Mouse (Mus musculus) hindbrain, postnatal 0 days (tissue): ENCODE results near the gene Zbtb20. TPM values are rescaled to one million over a fixed set of nuclear protein-coding genes. Genes with fewer than 3 reads are reported as not detected.

Experiments used
- ATAC-seq: fragments of 200-750 bp; cut with Nextera tagmentation; 2 replicates; pipeline ENCODE4 v1.8.0; 2017; ENCODE audit warnings: mild to moderate bottlenecking, moderate TSS enrichment, moderate library complexity
- DNase-seq: peaks from one replicate; pipeline ENCODE4 v3.0.0-alpha.2; 2015; ENCODE audit warnings: low spot score
- H3K27ac ChIP-seq: fragments of 300-500 bp; sonication (generic); 2 replicates; pipeline ENCODE4 v1.5.1; 2014; ENCODE audit warnings: mild to moderate bottlenecking
- H3K27me3 ChIP-seq: fragments of 300-500 bp; sonication (generic); 2 replicates; pipeline ENCODE4 v1.6.1; 2014; ENCODE audit warnings: low read length, mixed read lengths; ENCODE audit not compliant: insufficient read depth
- H3K36me3 ChIP-seq: fragments of 300-500 bp; sonication (generic); 2 replicates; pipeline ENCODE4 v1.6.1; 2014; ENCODE audit warnings: low read length, mixed read lengths; ENCODE audit not compliant: insufficient read depth
- H3K4me1 ChIP-seq: fragments of 300-500 bp; sonication (generic); 2 replicates; pipeline ENCODE4 v1.6.1; 2014; ENCODE audit warnings: antibody characterized with exemption, low read length, mixed read lengths; ENCODE audit not compliant: insufficient read depth
- H3K4me2 ChIP-seq: fragments of 300-500 bp; sonication (generic); 2 replicates; pipeline ENCODE4 v1.6.1; 2014; ENCODE audit warnings: low read depth, mild to moderate bottlenecking, low read length, moderate library complexity, mixed read lengths
- H3K4me3 ChIP-seq: fragments of 300-500 bp; sonication (generic); 2 replicates; pipeline ENCODE4 v1.5.1; 2014; ENCODE audit warnings: low read length
- H3K9ac ChIP-seq: fragments of 300-500 bp; sonication (generic); replicated peaks from 2 replicates; pipeline ENCODE4 v1.6.1; 2014; ENCODE audit warnings: mild to moderate bottlenecking, low read length, moderate library complexity, mixed read lengths
- H3K9me3 ChIP-seq: fragments of 300-500 bp; sonication (generic); 2 replicates; pipeline ENCODE4 v1.6.1; 2016; ENCODE audit warnings: low read length, mixed read lengths
- CTCF ChIP-seq: IDR thresholded peaks from 2 replicates; pipeline ENCODE4 v1.5.1; 2016; ENCODE audit warnings: antibody characterized with exemption, control low read depth, low read depth
- WGBS: fragments of 180-500 bp; shearing (Covaris S2); extraction: QIAGEN DNeasy Blood & Tissue Kit; methylation state at CpG from one replicate; pipeline ENCODE4 v1.1.7; 2014; 5-methylcytosine and 5-hydroxymethylcytosine counted together
- polyA plus RNA-seq: library from polyadenylated mRNA; unstranded; fragments of >200 nt; fragmentation: Nextera tagmentation; extraction: Ambion mirVana; gene quantifications from 2 replicates; pipeline ENCODE4 v1.2.1, GENCODE M21; 2015
- total RNA-seq: library from RNA; depleted of rRNA; stranded (reverse); fragments of >200 nt; gene quantifications from 2 replicates; pipeline ENCODE4 v1.2.3, GENCODE M21; 2014

Gene Zbtb20
- total and polyA plus RNA-seq, 2 experiments from 2014 or later: 35.2 to 38.0 TPM

DNA sequence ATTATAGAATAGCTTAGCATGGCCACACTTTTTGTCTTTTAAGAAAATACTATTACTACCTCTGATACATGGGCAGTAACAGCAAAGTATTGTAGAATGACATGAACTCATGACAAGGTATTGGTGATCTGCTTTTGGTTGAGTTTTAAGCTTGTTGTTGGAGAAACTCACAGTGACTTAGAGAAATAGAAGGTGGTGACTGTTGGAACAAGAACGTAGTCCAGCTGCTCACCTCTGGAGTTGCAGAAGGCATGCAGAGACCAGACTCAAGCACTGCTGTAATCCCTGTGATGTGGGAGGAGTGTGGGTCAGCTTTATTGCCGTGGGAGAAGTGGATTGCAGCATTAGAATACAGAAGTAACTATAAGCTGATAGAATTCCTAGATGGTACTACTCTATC, 361.9 kb downstream of the Zbtb20 start:
- H3K27me3 ChIP-seq: no peaks in the 10 kb centered on the region
- no peak overlapping the region for H3K9ac ChIP-seq
- H3K27ac ChIP-seq: no peak overlapping the region
- H3K36me3 ChIP-seq: no peaks in the 10 kb centered on the region
- no peak for DNase-seq
- ATAC-seq: no peak
- no peak overlapping the region for H3K4me3 ChIP-seq
- WGBS: 80% methylated on average over 2 of the region's 2 CpGs
- TF ChIP-seq CTCF: no peak
- H3K4me2 ChIP-seq: no peak overlapping the region
- no peaks in the 10 kb centered on the region for H3K9me3 ChIP-seq
- H3K4me1 ChIP-seq: no peaks in the 10 kb centered on the region

DNA sequence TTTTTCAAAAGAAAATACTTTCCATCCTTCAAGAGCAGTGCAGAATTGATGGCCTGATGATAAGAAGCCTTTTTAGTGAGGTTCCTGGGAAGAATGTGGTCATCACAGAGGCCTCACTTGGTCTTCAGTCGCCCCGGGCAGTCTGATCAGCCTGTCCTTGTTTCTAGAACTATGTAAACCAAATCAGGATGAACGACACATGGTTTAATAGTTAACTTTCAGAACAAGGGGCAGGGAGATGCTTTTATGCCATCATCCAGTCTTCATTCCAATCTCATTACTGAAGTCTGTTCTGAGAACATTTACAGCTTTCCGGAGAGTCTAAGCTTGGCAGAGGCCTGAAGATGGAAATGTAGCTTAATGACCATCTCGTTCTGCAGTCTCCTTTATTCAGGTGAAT, 371.3 kb downstream of the Zbtb20 start:
- Histone ChIP-seq H3K4me1 (no peaks in the 10 kb centered on the region), H3K27ac (no peak overlapping the region), H3K4me2 (no peak overlapping the region), H3K9me3 (no peaks in the 10 kb centered on the region), H3K27me3 (no peaks in the 10 kb centered on the region), H3K4me3 (no peak overlapping the region), H3K36me3 (no peaks in the 10 kb centered on the region), H3K9ac (no peak overlapping the region)
- TF ChIP-seq CTCF: no peak
- WGBS: 70% methylated on average over 5 of the region's 5 CpGs
- ATAC-seq (no peak), DNase-seq (no peak)

GRCm38 (mm10) chr16:43253077-43253476, 377.4 kb downstream of the Zbtb20 start:
- Histone ChIP-seq H3K9me3 (no peaks in the 10 kb centered on the region), H3K4me1 (no peaks in the 10 kb centered on the region), H3K4me3 (no peak overlapping the region), H3K27me3 (no peaks in the 10 kb centered on the region), H3K9ac (no peak overlapping the region), H3K27ac (no peak overlapping the region), H3K36me3 (no peaks in the 10 kb centered on the region), H3K4me2 (no peak overlapping the region)
- TF ChIP-seq CTCF: no peak
- 45% methylated on average over 2 of the region's 2 CpGs for WGBS
- DNase-seq (no peak), ATAC-seq (no peak)

DNA sequence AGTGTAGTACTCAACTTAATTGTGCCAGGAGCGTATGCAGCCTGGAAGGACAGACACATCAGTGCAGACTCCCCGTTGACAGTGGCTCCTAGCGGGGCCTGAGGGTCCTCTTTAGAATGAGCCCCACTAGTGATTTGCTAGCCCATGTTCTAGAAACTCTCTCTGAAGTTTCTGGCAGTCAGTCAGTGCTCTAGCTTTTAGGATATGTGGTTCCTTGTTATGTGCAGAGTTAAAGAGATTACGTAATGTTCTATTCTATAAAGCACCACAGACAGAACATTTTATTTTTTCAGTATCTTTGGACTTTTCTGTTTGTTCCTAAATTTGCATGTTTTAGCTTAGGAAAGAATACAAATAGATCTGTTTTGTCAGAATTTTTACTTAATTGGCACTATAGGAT, 378.1 kb downstream of the Zbtb20 start:
- TF ChIP-seq CTCF: no peak
- DNase-seq: no peak
- ATAC-seq: no peak
- no peak overlapping the region for H3K27ac ChIP-seq
- H3K4me3 ChIP-seq: no peak overlapping the region
- H3K4me1 ChIP-seq: no peaks in the 10 kb centered on the region
- no peak overlapping the region for H3K9ac ChIP-seq
- H3K36me3 ChIP-seq: no peaks in the 10 kb centered on the region
- H3K4me2 ChIP-seq: no peak overlapping the region
- no peaks in the 10 kb centered on the region for H3K27me3 ChIP-seq
- no peaks in the 10 kb centered on the region for H3K9me3 ChIP-seq
- WGBS: 94% methylated on average over 4 of the region's 4 CpGs

- no peak overlapping the region for H3K4me2 ChIP-seq
- DNase-seq (no peak), ATAC-seq (no peak)
- no peaks in the 10 kb centered on the region for H3K4me1 ChIP-seq
- H3K9me3 ChIP-seq: no peaks in the 10 kb centered on the region
- no peak for TF ChIP-seq CTCF
- H3K27me3 ChIP-seq: no peaks in the 10 kb centered on the region
- H3K27ac ChIP-seq: no peak overlapping the region
- no peak overlapping the region for H3K9ac ChIP-seq
- 90% methylated on average over 3 of the region's 3 CpGs for WGBS
- no peaks in the 10 kb centered on the region for H3K36me3 ChIP-seq
- H3K4me3 ChIP-seq: no peak overlapping the region
Measured at GRCm38 (mm10) chr16:43256191-43256899, 380.7 kb downstream of the Zbtb20 start.

DNA sequence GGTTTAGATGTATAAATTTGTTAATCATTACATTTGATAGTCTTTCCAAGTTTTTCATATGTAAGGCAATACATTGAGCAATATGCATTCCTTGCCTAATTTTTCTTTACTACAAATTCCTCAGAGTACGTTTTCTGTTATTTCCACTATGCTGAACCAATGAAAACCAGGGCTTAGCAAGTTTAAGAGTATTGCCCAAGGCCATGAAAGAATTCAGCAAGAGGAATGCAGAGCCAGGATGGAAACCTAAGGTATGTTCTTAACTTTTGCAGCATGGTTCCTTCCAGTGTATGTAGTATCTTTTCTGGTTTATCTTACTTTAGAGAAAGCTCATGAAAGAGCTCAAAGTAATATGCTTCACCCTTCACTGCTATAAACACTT, 381.2 kb downstream of the Zbtb20 start:
- H3K27ac ChIP-seq: no peak overlapping the region
- no peaks in the 10 kb centered on the region for H3K36me3 ChIP-seq
- no peaks in the 10 kb centered on the region for H3K27me3 ChIP-seq
- H3K4me2 ChIP-seq: no peak overlapping the region
- H3K4me1 ChIP-seq: no peaks in the 10 kb centered on the region
- DNase-seq (no peak), ATAC-seq (no peak)
- 89% methylated on average over 1 of the region's 1 CpGs for WGBS
- no peaks in the 10 kb centered on the region for H3K9me3 ChIP-seq
- no peak for TF ChIP-seq CTCF
- H3K9ac ChIP-seq: no peak overlapping the region
- no peak overlapping the region for H3K4me3 ChIP-seq

DNA sequence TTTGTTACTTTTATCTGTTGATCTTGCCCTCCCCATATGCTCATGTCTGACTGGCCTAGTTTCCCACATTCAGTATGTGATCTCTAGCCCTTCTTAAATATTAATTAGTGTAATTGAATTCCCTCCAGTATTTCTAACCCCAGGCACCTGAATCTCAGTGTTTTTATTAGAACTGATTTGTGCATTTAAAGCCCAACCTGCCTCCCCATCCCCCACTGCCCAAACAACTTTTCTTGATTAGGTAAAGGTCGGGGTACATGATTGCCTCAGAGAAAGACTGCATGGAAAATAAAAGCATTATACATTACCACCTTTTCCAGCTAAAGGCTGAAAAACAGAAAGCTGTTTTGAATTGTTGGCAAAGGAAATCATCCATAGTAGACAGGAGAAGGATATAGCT, 383.8 kb downstream of the Zbtb20 start:
- H3K27me3 ChIP-seq: no peaks in the 10 kb centered on the region
- H3K9ac ChIP-seq: no peak overlapping the region
- WGBS: 70% methylated on average over 1 of the region's 1 CpGs
- no peak overlapping the region for H3K4me2 ChIP-seq
- no peaks in the 10 kb centered on the region for H3K36me3 ChIP-seq
- no peak for ATAC-seq
- H3K4me1 ChIP-seq: no peaks in the 10 kb centered on the region
- H3K9me3 ChIP-seq: no peaks in the 10 kb centered on the region
- H3K27ac ChIP-seq: no peak overlapping the region
- no peak overlapping the region for H3K4me3 ChIP-seq
- TF ChIP-seq CTCF: no peak
- DNase-seq: no peak
